Mouse (Mus musculus) telencephalon, adult 2 months (tissue): ENCODE results near the gene Retreg3.

Experiments
- DNase-seq: peaks from one replicate; pipeline ENCODE4 v3.0.0-alpha.2; 2011; ENCODE audit warnings: low read depth, low spot score

Gene Retreg3

GRCm38 (mm10) chr11:101052751-101053473 lies 66.8 kb downstream of the Retreg3 start:
- no peak for DNase-seq

GRCm38 (mm10) chr11:101051617-101052016 lies 68.1 kb downstream of the Retreg3 start:
- DNase-seq: no peak

- no peak for DNase-seq
Measured at GRCm38 (mm10) chr11:101051051-101051493, 68.6 kb downstream of the Retreg3 start.

GRCm38 (mm10) chr11:101050359-101050758 lies 69.3 kb downstream of the Retreg3 start:
- no peak for DNase-seq

GRCm38 (mm10) chr11:101047502-101047901 lies 72.2 kb downstream of the Retreg3 start:
- DNase-seq: no peak

GRCm38 (mm10) chr11:101046440-101046839 lies 73.3 kb downstream of the Retreg3 start:
- DNase-seq: no peak
